Mouse (Mus musculus) cerebellum, postnatal 14 days (tissue): ENCODE measurements around the gene Cdh23.

Source experiments
- DNase-seq, 2 experiments: peaks; one replicate each; pipeline ENCODE4 v3.0.0; 2021; ENCODE audit warnings: mixed read lengths in 2 of 2

Cdh23 gene

GRCm38 (mm10) chr10:60391661-60392060, 304.6 kb downstream of the Cdh23 start:
- DNase-seq = no peak

- no peak for DNase-seq
These were observed 305.3 kb downstream of the Cdh23 start for GRCm38 (mm10) chr10:60390904-60391420.

DNA sequence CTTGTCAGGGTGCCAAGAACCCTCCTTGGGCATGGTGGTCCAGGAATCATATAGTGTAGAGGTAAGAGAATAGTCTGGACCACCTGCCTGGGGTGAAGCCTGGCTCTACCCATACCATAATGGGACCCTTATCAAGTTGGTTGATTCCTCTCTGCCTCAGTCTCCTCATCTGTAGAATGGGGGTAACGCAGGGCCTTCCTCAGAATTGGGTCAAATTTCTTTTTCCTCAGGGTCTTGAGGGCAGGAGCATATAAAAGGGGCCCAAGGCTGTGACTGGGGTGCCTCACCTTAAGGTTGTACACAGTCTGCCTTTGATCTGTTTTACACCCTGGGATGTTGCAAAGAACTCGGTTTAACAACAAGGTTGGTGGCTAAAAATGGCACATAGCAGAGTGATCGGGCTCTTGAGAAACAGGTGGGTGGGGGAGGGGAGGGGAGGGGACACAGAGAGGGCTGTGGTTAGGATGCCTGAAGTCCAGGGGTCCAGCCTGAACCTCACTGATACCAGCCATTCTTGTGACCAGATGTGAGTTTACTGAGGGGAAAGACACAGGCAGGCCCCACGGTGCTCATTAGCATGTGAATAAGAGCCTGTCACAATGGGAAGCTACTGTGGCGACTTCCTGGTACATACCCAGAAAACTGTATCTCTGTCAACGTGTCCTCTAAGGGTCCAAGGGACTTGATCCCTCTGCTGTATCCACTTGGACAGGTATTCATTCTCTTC, 305.9 kb downstream of the Cdh23 start:
- DNase-seq = no peak

- no peak for DNase-seq
These were observed 306.8 kb downstream of the Cdh23 start for GRCm38 (mm10) chr10:60389447-60389865.

- DNase-seq = no peak
These were observed 308.0 kb downstream of the Cdh23 start for GRCm38 (mm10) chr10:60388332-60388731.

- no peak for DNase-seq
These were observed 315.0 kb downstream of the Cdh23 start for GRCm38 (mm10) chr10:60381142-60381925.

DNA sequence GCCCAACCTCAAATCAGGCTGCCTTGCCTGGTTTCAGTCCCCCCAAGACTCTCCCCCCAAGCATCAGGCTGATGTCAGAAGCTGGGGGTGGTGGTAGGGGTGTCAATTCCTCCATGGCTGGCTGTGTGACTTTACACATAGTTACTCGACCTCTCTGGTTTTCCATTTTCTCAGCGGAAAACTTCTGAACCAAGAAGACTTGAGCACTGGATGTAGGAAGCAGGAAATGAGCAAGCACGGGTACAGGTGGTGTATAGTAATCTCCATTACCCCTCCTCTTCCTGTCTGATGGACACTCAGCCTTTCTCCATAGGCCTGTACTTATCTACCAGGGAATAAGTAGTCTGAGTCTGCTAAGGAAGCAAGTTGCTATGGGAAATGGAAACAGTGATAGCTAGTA, 316.1 kb downstream of the Cdh23 start:
- DNase-seq = no peak

GRCm38 (mm10) chr10:60379419-60379957, 316.8 kb downstream of the Cdh23 start:
- no peak for DNase-seq

GRCm38 (mm10) chr10:60376704-60377103, 319.6 kb downstream of the Cdh23 start:
- DNase-seq = peak; percentile 31 to 40

DNA sequence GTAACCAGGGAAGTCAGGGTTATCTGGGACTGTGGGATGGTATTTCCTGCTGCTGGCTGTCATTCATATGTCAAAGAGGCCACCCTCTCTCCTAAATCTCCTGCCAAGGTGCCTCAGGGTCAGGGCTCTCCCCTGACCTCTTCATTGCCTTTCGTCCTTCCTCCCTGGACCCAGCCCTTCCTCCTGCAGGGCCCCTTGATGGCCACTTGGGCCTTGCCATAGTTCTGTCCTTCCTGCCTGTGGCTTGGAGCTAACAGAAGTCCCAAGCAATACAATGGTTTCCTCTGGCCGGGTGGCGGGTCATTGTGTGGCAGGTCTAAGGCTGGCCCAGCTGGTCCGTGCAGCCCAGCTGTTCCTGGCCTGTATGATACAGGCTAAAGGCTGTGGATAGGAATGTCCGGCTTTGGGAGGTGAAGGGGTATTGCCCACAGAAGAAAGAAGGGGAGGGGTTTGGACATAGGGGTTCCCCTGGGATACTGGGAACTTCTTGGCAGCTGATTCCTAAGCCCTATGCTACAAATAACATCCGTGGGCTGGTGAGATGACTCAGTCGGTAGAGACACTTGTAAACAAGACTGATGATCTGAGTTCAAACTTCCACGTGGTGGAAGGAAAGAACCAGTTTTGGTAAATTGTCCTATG, 322.2 kb downstream of the Cdh23 start:
- DNase-seq = no peak

DNA sequence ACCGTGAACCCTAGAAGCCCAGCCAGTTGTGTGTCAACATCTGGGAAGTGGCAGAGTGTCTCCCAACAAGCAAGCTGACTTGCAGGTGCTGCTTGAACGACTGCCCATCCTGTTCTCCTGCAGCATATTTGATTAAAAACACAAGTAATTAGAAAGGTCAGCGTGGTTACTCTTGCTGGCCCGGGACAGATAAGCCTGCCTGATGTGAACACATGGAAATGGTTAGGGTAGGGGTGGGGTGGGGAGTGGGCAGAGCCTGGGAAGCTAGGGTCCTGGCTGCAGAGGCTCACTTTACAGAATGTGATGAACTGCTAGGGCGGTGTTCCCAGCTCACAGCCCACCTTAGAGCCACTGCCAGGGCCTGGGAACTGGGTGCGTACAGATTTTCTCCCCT, 322.8 kb downstream of the Cdh23 start:
- DNase-seq = no peak

- no peak for DNase-seq
These were observed 324.5 kb downstream of the Cdh23 start for GRCm38 (mm10) chr10:60371596-60372386.

DNA sequence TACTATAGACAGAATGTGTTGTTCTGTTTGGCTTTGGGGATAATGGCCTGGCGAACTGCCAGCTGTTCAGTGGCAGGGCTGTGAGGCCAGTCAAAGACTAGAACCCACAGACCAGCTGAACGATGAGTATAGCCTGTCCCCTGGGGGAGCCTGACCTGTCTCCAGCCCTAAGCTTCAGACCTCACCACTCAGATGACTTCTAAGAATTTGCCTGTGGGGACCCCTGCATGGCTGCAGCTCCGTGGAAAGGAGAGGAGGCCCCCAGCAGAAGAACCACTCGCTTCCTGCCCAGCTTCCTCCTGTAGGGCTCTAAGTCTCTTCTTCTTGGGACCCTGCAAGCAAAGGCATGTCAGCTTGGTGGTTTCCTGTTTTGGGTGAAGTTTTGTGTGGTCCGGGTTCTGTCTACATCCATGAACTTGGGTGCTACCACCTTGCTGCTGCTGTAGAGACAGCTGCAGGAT, 325.7 kb downstream of the Cdh23 start:
- peak; percentile 33 to 54 for DNase-seq

GRCm38 (mm10) chr10:60370098-60370497, 326.2 kb downstream of the Cdh23 start:
- peak; percentile 67 to 68 for DNase-seq

GRCm38 (mm10) chr10:60369405-60369804, 326.9 kb downstream of the Cdh23 start:
- DNase-seq = no peak

GRCm38 (mm10) chr10:60367904-60368303, 328.4 kb downstream of the Cdh23 start:
- no peak for DNase-seq

- no peak for DNase-seq
These were observed 329.1 kb downstream of the Cdh23 start for GRCm38 (mm10) chr10:60367145-60367544.

GRCm38 (mm10) chr10:60363426-60363825, 332.9 kb downstream of the Cdh23 start:
- DNase-seq = no peak

DNA sequence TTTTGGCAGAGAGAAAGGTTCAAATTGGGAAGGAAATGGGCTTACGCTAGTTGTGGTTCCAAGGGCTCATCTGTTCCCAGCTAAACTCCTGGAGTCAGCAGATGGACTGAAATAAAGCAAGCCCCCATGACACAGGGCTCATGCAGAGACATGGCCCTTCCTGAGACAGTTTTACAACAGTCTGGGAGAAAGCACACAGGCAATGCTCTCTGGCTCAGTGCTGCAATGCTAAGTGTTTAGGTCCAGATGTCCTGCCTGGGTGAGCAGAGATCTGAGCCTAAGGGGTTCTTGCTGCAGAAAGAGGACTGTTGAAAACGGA, 334.0 kb downstream of the Cdh23 start:
- DNase-seq = peak in 1 of 2 experiments; percentile 37

GRCm38 (mm10) chr10:60361615-60362309, 334.5 kb downstream of the Cdh23 start:
- peak; percentile 50 for DNase-seq

DNA sequence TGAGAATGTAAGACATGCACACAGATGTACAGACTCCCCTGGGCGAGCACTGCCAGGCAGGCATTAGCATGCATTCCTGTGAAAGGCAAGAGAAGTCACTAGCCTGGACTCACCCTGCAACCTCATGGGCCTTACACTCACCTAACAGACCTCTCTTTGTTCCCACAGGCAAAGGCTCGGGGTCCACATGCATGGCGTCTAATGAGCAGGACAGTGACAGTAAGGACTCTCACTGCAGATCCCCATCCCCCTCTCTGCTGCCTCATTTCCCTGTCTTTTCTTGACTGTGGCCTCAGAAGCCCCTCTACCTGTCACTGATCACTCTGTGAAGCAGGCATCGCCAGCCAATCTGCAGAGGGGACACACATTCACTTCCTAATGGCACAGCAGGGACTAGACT, 337.5 kb downstream of the Cdh23 start:
- DNase-seq = no peak

- no peak for DNase-seq
These were observed 338.4 kb downstream of the Cdh23 start for GRCm38 (mm10) chr10:60357901-60358300.
